Mouse (Mus musculus) stomach, embryonic 15.5 days (tissue): ENCODE measurements around the gene Plxna2. TPM values are rescaled to one million over a fixed set of nuclear protein-coding genes. Genes with fewer than 3 reads are reported as not detected.

Source experiments
- ATAC-seq: fragments of 200-750 bp; cut with Nextera tagmentation; 2 replicates; pipeline ENCODE4 v1.8.0; 2017; ENCODE audit warnings: low read depth, moderate number of reproducible peaks, moderate TSS enrichment; ENCODE audit not compliant: insufficient read depth, low FRiP score
- H3K27ac ChIP-seq: fragments of 300-500 bp; sonication (generic); 2 replicates; pipeline ENCODE4 v1.5.1; 2015; ENCODE audit warnings: mild to moderate bottlenecking, inconsistent platforms
- H3K27me3 ChIP-seq: fragments of 300-500 bp; sonication (generic); replicated peaks from 2 replicates; pipeline ENCODE4 v1.6.1; 2015; ENCODE audit warnings: inconsistent platforms
- H3K36me3 ChIP-seq: fragments of 300-500 bp; sonication (generic); 2 replicates; pipeline ENCODE4 v1.6.1; 2015; ENCODE audit warnings: inconsistent platforms
- H3K4me1 ChIP-seq: fragments of 300-500 bp; sonication (generic); 2 replicates; pipeline ENCODE4 v1.6.1; 2015; ENCODE audit warnings: inconsistent platforms
- H3K4me2 ChIP-seq: fragments of 300-500 bp; sonication (generic); 2 replicates; pipeline ENCODE4 v1.6.1; 2015; ENCODE audit warnings: mild to moderate bottlenecking, inconsistent platforms
- H3K4me3 ChIP-seq: fragments of 300-500 bp; sonication (generic); replicated peaks from 2 replicates; pipeline ENCODE4 v1.5.1; 2015; ENCODE audit warnings: inconsistent platforms
- H3K9ac ChIP-seq: fragments of 300-500 bp; sonication (generic); 2 replicates; pipeline ENCODE4 v1.6.1; 2015; ENCODE audit warnings: inconsistent platforms
- H3K9me3 ChIP-seq: fragments of 300-500 bp; sonication (generic); 2 replicates; pipeline ENCODE4 v1.6.1; 2016; ENCODE audit warnings: inconsistent platforms
- WGBS: fragments of 180-500 bp; shearing (Covaris S2); methylation state at CpG from one replicate; pipeline ENCODE4 v1.1.7; 2015; 5-methylcytosine and 5-hydroxymethylcytosine counted together
- polyA plus RNA-seq: library from polyadenylated mRNA; unstranded; fragments of >200 nt; fragmentation: Nextera tagmentation; extraction: Ambion mirVana; gene quantifications from 2 replicates; pipeline ENCODE4 v1.2.1, GENCODE M21; 2015

Gene Plxna2
- polyA plus RNA-seq, 1 experiment from 2014 or later = 6.6 TPM

DNA sequence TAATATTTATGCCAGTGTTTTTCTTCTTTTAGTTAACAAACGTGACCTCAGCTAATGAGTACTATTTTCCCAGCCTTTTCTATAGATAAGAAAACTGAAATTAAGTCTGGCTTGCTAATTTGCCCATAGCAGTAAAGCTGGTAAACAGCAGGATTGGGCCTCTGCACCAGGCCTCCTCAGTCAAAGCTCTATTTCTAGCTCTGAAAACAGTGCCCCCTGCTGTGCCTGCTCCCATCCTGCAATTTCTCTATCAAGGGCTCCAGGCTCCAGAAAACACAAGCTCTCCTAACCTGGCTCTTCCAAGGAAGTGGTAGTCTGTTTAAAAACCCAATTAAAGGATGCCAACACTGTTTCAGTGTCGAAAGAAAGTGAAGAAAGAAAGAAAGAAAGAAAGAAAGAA is 104.3 kb downstream of the Plxna2 start:
- no peaks in the 10 kb centered on the region for H3K9me3 ChIP-seq
- H3K27ac ChIP-seq = no peak overlapping the region
- no peaks in the 10 kb centered on the region for H3K4me1 ChIP-seq
- H3K9ac ChIP-seq = no peak overlapping the region
- 58% methylated on average over 2 of the region's 2 CpGs for WGBS
- H3K27me3 ChIP-seq = no peaks in the 10 kb centered on the region
- H3K4me3 ChIP-seq = no peak overlapping the region
- H3K36me3 ChIP-seq = no peaks in the 10 kb centered on the region
- no peak; the same call in 1 of the 2 replicates for ATAC-seq
- no peak overlapping the region for H3K4me2 ChIP-seq

DNA sequence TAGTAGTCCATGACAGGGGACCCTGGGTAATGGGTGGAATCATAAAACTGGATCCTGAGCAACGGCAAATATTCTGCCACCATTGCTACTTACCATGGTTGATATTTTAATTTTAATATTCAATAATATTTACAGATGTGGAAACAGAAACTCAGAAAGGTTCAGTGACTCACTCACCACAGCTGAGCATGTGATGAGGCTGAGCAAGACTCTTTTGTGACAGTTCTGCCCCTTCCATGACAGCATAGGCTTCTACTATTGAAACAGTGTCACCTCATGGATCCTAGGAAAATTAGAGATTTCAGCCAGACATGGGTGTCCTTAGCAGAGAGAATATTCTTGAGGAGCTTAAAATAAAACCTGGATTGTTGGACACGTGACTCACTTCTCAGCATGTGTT is 116.8 kb downstream of the Plxna2 start:
- H3K27me3 ChIP-seq = no peaks in the 10 kb centered on the region
- no peak overlapping the region for H3K4me2 ChIP-seq
- H3K4me1 ChIP-seq = no peaks in the 10 kb centered on the region
- H3K9ac ChIP-seq = no peak overlapping the region
- H3K27ac ChIP-seq = no peak overlapping the region
- no peak for ATAC-seq
- H3K9me3 ChIP-seq = no peaks in the 10 kb centered on the region
- WGBS = 89% methylated on average over 2 of the region's 2 CpGs
- no peak overlapping the region for H3K4me3 ChIP-seq
- H3K36me3 ChIP-seq = no peaks in the 10 kb centered on the region; the same call in 1 of the 2 replicates

- Histone ChIP-seq H3K4me2 (no peak overlapping the region), H3K9me3 (no peaks in the 10 kb centered on the region), H3K4me1 (no peaks in the 10 kb centered on the region), H3K27ac (no peak overlapping the region), H3K36me3 (no peaks in the 10 kb centered on the region; the same call in 1 of the 2 replicates), H3K4me3 (no peak overlapping the region), H3K9ac (no peak overlapping the region), H3K27me3 (no peaks in the 10 kb centered on the region)
- ATAC-seq = peak; percentile 10; the same call in 1 of the 2 replicates
Measured at GRCm38 (mm10) chr1:194739894-194740293, 121.9 kb downstream of the Plxna2 start.

DNA sequence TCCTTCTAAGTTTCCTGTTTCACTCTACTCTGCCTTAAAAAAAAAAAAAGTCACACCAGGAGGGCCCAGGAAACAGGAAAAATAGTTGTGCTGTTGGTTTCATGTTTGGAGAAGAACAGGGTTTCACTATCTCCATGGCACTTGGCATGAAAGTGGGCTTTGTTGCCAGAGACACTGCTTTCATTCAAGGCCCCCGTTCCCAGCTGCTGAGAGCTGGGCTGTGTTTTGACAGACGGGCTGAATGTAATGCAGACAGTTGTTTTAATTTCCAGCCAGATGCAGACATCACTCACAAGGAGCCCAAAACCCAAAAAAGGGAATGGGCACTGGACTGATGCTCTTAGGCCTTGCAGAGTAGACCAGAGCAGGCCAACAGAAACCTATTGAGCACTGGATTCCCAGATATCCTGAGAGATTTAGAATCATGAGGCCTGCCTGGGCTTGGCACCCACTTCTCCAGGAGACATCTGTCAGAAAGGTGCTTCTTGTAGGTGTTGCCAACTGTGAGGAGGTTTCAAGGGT is 124.9 kb downstream of the Plxna2 start:
- no peak overlapping the region for H3K4me2 ChIP-seq
- H3K4me3 ChIP-seq = no peak overlapping the region
- no peak for ATAC-seq
- WGBS = 35% methylated on average over 2 of the region's 2 CpGs
- H3K27ac ChIP-seq = no peak overlapping the region
- H3K4me1 ChIP-seq = 0 out of 2 replicates have a peak, but pooled peaks cover 7% of the 10 kb centered on the region
- H3K9ac ChIP-seq = no peak overlapping the region
- no peaks in the 10 kb centered on the region for H3K27me3 ChIP-seq
- no peaks in the 10 kb centered on the region for H3K36me3 ChIP-seq
- no peaks in the 10 kb centered on the region for H3K9me3 ChIP-seq

DNA sequence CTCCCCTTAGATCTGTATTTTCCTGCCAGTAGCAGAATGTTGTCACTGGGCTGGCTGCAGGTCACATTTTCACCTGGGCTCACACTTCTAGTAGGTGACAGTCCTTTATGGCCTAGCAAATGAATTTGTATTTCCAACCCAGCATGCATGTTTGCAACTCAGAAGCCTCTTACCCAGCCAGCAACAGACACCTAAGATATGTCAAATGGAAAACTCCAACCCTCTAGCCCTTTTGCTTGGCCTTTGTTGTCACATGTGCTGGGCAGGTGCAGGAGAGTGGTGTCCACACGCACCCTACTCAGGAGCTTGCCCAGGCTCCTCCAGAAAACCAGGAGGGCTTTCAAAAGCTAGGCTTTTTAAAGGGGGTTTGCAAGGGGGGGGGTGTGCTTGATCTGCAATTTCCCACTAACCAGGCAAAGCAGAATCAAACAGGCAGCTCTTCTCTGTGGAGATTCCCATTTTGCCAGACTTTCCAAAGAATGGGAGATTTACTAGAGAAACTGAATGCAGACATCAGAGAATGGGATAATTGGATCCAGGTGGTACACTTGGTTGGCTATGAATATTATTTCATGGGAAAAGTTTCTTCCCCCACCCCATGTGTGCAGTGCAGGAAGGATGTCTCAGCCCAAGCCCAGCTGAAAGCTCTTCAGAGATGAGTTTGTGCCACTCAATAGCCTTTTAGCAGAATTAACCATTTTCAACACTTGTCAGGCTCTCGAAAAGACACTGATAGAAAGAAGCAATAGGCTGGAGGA is 127.3 kb downstream of the Plxna2 start:
- WGBS = 68% methylated on average over 2 of the region's 2 CpGs

DNA sequence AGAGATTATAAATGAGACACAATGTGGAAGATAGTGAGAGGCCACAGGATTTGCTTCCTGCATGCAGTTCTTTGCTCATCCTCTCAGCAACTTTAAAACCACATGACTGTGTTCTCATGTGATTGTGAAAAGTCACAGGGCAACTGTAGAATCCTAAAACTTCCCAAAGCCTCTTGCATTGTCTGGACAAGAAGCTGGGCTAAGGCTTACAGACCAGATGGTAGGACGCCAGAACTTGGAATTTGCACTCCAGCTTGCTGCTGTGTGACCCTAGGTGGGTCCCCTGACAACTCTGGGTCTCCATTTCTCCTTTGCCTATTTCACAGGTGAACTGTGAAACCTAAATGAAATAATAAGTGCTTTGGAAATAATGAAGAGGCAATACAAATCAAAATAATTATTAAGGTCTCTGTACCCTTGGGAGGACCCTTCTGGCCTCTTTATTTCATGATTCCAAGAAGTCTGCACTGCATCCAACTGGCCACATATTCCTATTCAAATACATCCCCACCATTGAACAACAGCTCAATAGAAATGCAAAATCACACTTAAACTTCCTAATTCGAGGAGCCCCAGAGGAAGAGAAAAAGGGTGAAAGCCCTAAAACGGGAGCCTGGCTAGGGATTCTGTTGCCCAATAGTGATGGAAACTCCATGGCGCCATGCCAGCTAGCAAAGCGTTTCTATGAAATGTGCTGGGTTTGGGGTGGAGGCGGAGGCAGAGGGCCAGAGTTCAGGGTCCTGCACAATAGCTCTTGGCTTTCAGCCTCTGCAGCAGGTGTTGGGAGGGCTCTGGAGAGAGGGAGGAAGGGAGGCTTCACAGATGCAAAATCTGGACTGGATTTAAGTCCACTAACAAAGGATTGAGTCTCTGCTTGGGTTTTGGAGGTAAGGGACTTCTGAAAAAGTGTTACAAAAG is 128.6 kb downstream of the Plxna2 start:
- no peaks in the 10 kb centered on the region for H3K9me3 ChIP-seq
- H3K4me2 ChIP-seq = no peak overlapping the region
- ATAC-seq = no peak
- H3K27me3 ChIP-seq = no peaks in the 10 kb centered on the region
- 0 out of 2 replicates have a peak, but pooled peaks cover 7% of the 10 kb centered on the region for H3K4me1 ChIP-seq
- H3K4me3 ChIP-seq = no peak overlapping the region
- H3K27ac ChIP-seq = no peak overlapping the region
- no peaks in the 10 kb centered on the region for H3K36me3 ChIP-seq
- H3K9ac ChIP-seq = no peak overlapping the region
- 35% methylated on average over 6 of the region's 6 CpGs for WGBS

More for the DNA sequence above, 127.3 kb downstream of the Plxna2 start:
- H3K4me1 ChIP-seq = 0 out of 2 replicates have a peak, but pooled peaks cover 7% of the 10 kb centered on the region
- no peaks in the 10 kb centered on the region for H3K27me3 ChIP-seq
- no peak for ATAC-seq
- H3K9me3 ChIP-seq = no peaks in the 10 kb centered on the region
- H3K36me3 ChIP-seq = no peaks in the 10 kb centered on the region
- no peak overlapping the region for H3K4me2 ChIP-seq
- no peak overlapping the region for H3K4me3 ChIP-seq
- H3K27ac ChIP-seq = no peak overlapping the region
- H3K9ac ChIP-seq = no peak overlapping the region

DNA sequence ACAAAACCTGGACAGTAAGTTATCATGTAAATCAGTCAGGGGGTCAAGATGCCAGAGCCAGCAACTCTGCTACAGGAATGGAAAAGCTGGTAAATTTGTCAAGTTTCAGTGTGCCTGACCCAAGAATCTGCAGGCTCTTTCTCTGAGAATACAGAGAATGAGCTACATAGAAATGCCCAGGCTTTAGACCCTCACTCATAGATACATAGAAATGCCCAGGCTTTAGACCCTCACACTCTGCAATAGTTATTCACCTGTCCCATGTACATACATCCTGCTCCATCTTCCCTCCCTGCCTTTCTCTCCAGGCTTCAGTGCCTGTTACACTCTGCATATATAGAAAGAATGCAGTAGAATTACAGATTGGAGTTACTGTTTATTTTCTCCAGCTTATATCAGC is 129.2 kb downstream of the Plxna2 start:
- H3K4me3 ChIP-seq = no peak overlapping the region
- ATAC-seq = no peak
- no peak overlapping the region for H3K9ac ChIP-seq
- no peaks in the 10 kb centered on the region for H3K27me3 ChIP-seq
- H3K27ac ChIP-seq = no peak overlapping the region
- H3K4me1 ChIP-seq = 0 out of 2 replicates have a peak, but pooled peaks cover 7% of the 10 kb centered on the region
- no peaks in the 10 kb centered on the region for H3K36me3 ChIP-seq
- no peak overlapping the region for H3K4me2 ChIP-seq
- no peaks in the 10 kb centered on the region for H3K9me3 ChIP-seq

GRCm38 (mm10) chr1:194753168-194753567 is 135.2 kb downstream of the Plxna2 start:
- Histone ChIP-seq H3K4me3 (no peak overlapping the region), H3K9ac (no peak overlapping the region), H3K36me3 (no peaks in the 10 kb centered on the region), H3K9me3 (no peaks in the 10 kb centered on the region), H3K4me1 (no peaks in the 10 kb centered on the region), H3K4me2 (no peak overlapping the region), H3K27ac (no peak overlapping the region), H3K27me3 (no peaks in the 10 kb centered on the region)
- 44% methylated on average over 2 of the region's 2 CpGs for WGBS
- no peak for ATAC-seq

- H3K4me2 ChIP-seq = no peak overlapping the region
- no peak overlapping the region for H3K4me3 ChIP-seq
- ATAC-seq = no peak
- H3K4me1 ChIP-seq = no peaks in the 10 kb centered on the region
- H3K36me3 ChIP-seq = no peaks in the 10 kb centered on the region
- no peak overlapping the region for H3K9ac ChIP-seq
- no peak overlapping the region for H3K27ac ChIP-seq
- no peaks in the 10 kb centered on the region for H3K27me3 ChIP-seq
- no peaks in the 10 kb centered on the region for H3K9me3 ChIP-seq
Measured at GRCm38 (mm10) chr1:194756001-194756400, 138.0 kb downstream of the Plxna2 start.

GRCm38 (mm10) chr1:194756409-194756808 is 138.4 kb downstream of the Plxna2 start:
- Histone ChIP-seq H3K27me3 (no peaks in the 10 kb centered on the region), H3K4me2 (no peak overlapping the region), H3K27ac (no peak overlapping the region), H3K9me3 (no peaks in the 10 kb centered on the region), H3K36me3 (no peaks in the 10 kb centered on the region), H3K4me1 (no peaks in the 10 kb centered on the region), H3K4me3 (no peak overlapping the region), H3K9ac (no peak overlapping the region)
- 77% methylated on average over 2 of the region's 2 CpGs for WGBS
- ATAC-seq = no peak

DNA sequence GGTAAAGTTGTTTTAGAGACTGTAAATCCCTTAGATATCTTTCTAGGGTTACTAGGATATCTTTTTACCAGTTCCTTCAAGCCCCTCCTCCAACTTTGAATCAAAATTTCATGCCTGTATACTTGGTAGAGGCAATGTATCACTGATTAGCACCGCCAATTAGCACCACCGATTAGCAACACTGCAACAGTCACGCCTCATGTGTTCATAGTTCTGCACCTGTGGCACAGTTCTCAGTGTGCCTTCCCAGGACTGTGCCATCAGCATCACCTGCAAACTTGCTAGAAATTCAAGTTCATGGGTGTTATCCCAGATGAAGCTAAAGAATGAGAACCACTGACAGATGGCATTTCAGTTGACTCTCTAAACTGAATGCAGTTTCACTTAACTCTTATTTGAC is 138.8 kb downstream of the Plxna2 start:
- H3K27me3 ChIP-seq = no peaks in the 10 kb centered on the region
- H3K4me2 ChIP-seq = no peak overlapping the region
- H3K4me3 ChIP-seq = no peak overlapping the region
- H3K36me3 ChIP-seq = no peaks in the 10 kb centered on the region
- ATAC-seq = no peak
- WGBS = 95% methylated on average over 3 of the region's 3 CpGs
- no peak overlapping the region for H3K9ac ChIP-seq
- no peaks in the 10 kb centered on the region for H3K9me3 ChIP-seq
- H3K4me1 ChIP-seq = no peaks in the 10 kb centered on the region
- H3K27ac ChIP-seq = no peak overlapping the region
